Mouse (Mus musculus): ENCODE data around the gene Snapc5. TPM values are rescaled to one million over a fixed set of nuclear protein-coding genes. Genes with fewer than 3 reads are reported as not detected.
"Not testable (repeated sequence)": the region's sequence is repeated elsewhere in the genome, so short reads cannot be mapped to it uniquely, and the experiment has no call there.

The Snapc5 gene
- 10 to 100 TPM; 52.3 to 56.8 TPM for polyA plus RNA-seq (2017; shearing (Covaris generic))

GRCm38 (mm10) chr9:64178974-64179646 lies at the start of gene Snapc5:
TSS of gene Snapc5 (plus strand) at chr9:64179274.
- ATAC-seq = peak; percentile 89

DNA sequence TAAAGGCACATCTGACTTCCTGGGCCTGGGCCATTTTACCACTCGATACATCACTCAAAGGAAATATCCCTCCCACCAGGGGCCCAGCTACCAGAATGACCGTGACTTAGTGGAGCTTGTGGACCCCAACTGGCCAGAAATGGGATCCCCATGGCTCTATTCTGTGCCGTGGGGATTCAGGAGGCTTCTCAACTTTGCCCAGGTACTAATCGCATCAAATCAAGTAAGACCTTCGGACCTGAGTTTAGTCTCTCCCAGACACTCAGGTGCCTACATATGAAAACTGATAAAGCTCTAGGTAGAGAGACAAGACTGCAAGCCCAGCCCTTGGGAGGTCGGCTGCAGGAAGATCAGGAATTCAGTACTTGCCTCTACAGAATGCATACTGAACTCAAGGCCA lies 47.5 kb upstream of the Snapc5 start:
- ATAC-seq = no peak

- ATAC-seq = not testable (repeated sequence)
Measured at GRCm38 (mm10) chr9:64138896-64139295, 40.2 kb upstream of the Snapc5 start.

GRCm38 (mm10) chr9:64139879-64140278 lies 39.2 kb upstream of the Snapc5 start:
- ATAC-seq = no peak

GRCm38 (mm10) chr9:64156641-64157040 lies 22.4 kb upstream of the Snapc5 start:
- ATAC-seq = no peak

- no peak for ATAC-seq
Measured at GRCm38 (mm10) chr9:64160471-64160870, 18.6 kb upstream of the Snapc5 start.

- not testable (repeated sequence) for ATAC-seq
Measured at GRCm38 (mm10) chr9:64169967-64170366, 9.1 kb upstream of the Snapc5 start.

DNA sequence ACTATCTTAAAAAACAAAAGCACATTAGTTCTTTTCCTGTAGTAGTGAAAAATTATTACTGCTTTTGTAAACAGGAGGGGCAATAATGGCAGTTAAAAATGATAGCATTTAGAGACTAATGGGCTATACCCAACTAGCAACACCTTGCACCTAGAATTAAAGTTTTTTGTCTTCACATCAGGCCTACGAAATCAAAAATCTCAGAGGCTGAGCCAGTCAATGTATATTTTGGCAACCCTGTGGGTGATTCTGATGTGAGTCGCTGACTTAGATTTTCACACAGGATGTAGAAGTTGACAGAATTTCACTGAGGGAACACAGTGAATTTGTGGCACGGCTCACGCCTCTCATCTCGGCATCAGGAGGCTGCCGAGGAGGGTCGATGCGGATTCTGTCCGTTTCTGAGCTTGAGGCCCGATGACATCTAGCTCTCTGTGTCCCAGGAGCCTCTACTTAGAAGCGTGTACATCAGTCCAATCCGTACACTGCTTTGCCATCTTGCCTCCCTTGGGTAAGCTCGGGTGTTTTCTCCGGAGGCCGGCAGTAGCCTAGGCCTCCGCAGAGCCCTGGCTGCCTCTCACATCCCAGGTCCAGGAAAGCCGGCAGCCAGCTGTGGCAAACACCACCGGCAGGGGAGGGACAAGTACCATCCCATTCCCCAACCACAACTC lies 6.8 kb upstream of the Snapc5 start:
- peak; percentile 38 for ATAC-seq

DNA sequence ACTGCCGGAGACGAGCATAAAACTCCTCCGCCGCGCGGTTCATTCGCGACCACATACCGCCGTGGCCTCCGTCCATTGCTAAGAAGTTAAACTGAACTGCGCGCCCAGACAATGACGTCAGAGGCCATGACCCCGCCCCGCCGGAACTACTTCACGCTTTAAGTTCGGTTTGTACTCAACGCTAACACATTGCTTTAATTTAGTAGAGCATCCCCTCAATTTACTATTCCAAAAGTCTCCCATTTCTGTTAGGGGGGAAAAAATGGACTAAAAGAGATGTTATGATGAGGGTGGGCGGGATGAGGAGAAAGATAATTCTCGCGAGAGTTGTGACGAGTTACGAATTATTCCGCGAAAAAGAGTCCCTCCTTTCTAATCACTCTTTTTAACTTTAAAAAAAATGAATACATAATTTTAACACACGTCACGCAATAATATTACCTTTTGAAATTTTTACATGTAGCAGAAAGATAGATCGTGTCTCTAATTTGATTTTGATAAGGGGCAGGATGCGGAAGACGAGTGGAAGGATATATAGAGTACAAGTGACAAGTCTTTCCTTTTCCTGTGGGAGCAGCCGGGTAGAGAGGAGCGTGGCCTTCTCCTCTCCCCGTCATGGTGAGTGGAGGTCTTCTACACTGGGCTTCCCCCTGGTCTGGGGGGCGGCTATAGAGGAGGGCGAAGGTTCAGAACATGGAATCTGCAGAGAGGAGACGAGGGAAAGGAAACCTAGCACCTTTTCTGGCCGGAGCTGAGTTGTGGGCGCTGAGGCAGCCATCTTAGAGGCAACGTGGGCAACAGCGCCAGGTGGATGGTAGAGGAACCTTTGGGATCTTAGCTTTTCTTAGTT lies 6.0 kb upstream of the Snapc5 start, which contains the start of the genes Zwilch and Rpl4:
Gene Zwilch (minus strand): TSS at position 289 of the 850 bp plus-strand sequence.
Gene Rpl4 (plus strand): TSS at position 560 of the 850 bp plus-strand sequence.
- peak; percentile 74 for ATAC-seq

DNA sequence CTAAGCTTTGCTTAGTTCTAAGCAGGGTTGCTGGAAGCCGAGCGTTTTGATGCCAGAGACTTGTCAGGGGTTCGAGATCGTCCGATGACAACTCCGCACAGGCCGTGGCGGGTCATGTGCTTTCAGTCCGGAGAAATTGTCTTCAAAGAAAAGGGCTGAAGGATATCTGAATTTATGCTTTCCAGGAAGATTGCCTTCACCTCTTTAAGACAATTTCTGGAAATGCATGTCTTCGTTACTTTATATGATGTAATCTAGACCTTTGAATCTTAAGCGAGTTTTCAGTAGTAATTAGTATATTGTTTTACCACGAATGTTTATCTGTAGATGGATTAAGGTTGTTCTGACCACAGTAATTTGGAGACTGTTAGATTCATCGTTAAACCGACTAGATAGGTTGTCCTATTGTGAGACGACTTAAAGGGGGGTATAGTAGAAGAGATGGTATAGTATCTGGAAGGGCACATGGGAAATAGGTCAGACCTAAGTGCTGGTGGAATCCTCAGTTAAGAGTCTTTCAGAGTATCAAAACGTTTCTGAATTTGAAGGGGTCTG lies 5.3 kb upstream of the Snapc5 start:
- ATAC-seq = no peak

DNA sequence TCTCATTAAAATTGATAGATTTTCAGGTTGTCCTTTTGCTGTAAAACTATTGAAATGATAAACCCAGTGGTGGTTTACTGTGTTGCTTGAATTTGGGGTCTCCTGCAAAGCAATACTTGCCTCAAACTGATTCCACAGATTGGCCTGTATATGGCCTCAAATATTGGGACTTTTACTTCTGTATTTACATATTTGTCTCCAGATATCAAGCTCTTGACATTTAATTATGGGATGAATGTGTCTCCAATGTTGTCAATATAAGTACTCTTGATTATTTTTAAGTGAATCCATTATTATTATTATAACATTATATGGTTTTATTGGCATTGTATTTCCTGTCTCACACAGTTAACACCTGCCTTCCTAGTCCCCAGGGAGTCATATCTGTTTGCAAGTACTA lies 4.7 kb upstream of the Snapc5 start:
- no peak for ATAC-seq

DNA sequence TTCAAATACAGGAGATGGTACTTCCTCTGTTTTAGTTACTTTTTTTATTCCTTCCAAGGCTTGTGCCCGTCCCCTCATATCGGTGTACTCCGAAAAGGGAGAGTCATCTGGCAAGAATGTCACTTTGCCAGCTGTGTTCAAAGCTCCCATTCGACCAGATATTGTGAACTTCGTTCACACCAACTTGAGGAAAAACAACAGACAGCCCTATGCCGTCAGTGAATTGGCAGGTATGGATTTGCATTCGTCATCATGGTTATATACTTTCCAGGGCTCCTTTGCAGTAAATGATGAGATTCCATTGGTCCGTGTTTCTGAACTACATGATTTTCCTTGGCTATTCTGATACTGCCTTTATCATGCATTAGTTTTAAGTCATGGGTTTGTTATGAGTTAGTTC lies 4.3 kb upstream of the Snapc5 start:
- ATAC-seq = no peak

- no peak for ATAC-seq
Measured at GRCm38 (mm10) chr9:64175378-64175777, 3.7 kb upstream of the Snapc5 start.

DNA sequence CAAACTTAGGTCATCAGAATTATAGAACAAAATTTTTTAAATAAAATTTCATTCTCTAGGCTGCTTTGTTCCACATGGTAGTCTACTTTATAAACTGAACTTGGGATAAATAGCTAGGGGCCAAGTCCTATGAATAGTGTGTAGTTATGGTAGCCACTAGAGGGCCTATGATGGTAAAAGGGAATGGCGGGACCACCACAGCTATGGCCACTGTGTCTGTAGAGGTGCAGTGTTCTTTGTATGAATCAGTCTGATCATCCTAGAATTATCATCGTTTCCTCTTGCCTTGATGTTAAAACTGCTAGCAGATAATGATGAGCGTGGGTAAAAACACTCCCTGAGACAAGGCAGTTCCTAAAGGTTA lies 482 bp upstream of the Snapc5 start:
- peak; percentile 20 for ATAC-seq

GRCm38 (mm10) chr9:64183295-64183694 lies 4.2 kb downstream of the Snapc5 start:
- ATAC-seq = not testable (repeated sequence)

DNA sequence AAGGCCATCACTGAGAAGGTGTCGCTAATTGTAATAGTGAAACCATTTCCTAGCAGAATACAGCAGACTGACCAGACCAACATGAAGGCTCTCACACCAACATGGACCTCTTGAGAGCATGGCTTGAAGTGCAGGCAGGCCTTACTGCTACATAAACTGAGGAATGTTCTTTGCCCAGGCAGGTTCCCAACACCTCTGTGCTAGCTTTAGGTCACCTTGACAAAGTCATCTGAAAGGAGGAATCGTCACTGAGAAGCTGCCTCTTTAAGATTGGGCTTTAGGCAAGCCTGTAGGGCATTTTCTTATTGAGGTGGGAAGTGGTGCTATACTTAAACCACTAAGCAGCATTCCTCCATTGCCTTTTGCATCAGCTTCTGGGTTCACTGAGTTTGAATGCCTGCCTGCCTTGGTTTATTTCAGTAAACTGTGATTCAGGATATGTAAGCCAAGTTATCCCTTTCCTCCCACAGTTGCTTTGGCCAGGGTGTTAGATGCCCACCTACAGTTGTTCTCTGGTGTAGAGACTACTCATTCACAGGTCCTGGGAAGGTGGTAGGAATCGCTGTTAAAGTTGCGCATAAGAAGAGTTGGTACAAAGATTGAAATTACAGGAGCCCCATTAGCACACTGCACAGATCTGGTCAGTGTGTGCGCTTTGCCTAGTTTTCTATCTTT lies 5.2 kb downstream of the Snapc5 start:
- ATAC-seq = no peak

DNA sequence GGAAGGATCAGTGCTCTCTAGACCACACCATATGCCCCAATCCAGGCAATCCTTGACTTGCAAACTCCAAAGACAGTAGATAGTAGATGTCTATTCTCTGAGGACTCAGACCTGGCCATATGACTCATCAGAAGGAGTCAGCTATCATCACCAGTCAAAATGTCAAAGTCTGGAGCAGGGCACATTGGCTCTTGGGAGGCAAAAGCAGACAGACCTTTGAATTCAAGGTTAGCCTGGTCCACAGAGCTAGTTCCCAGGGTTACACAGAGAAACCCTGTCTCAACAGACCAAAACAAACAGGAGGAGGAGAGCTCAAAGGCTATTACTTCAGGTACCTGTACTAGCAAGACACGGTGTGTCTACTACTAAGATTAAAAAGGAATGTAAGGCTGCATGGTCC lies 14.8 kb downstream of the Snapc5 start:
- ATAC-seq = no peak

DNA sequence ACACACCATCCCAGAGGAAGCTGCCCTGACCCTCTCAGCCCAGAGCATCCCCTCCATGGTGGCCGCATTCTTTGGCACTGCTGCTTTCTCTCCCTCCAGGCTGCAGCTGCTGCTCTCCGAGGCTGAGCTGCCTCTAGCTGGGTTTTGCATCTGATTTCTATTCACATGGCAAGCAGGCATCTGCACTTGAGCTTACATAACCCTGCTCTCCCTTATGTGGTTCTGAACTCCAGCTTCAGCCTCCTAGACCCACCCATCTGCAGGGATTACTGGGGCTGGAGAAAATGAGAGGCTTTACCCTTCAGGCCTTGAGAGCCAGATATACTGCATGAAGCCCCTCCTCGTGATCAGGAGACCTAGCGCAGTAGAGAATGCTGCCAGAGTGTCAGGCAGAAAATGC lies 16.5 kb downstream of the Snapc5 start:
- ATAC-seq = no peak

- ATAC-seq = no peak
Measured at GRCm38 (mm10) chr9:64197524-64197923, 18.4 kb downstream of the Snapc5 start.

GRCm38 (mm10) chr9:64198068-64198762 lies 19.1 kb downstream of the Snapc5 start:
- no peak for ATAC-seq

DNA sequence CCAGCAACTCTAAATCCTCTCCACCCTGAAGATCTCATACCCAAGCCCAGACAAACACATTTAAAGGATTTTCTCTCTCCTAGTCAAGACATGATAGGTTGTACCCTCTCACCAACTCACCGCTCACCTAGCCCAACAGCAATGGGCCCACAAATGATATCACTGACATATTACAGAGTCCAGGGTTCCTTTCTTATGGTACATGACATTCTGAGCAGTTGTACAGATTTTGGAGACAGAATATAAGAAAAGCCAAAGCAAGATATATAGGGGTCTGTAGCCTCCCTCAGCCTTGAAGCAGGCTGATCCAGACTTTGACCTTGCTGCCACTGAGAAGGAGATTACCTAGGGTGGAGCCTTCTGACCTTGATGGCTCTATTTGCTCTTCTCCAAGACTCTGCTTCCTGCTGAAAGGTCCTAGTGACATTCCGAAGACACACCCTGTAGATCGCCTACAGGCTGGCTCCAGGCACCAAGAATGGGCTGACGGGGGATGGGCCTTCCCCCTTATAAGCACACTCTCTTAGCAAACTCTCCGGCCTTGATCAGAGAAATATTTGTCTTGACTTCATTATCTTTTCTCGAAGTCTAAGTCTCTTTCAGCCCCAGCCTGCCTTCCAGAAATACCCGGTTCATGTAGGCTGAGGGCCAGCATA lies 19.8 kb downstream of the Snapc5 start:
- not testable (repeated sequence) for ATAC-seq

Data from activated CD4-positive, CD25-positive, alpha-beta regulatory T cell, adult 4 months (primary cell).